Mouse (Mus musculus) kidney, adult 2 months (tissue): ENCODE measurements around the gene Rbp7. TPM values are rescaled to one million over a fixed set of nuclear protein-coding genes. Genes with fewer than 3 reads are reported as not detected.

Source experiments
- DNase-seq: peaks from one replicate; pipeline ENCODE4 v3.0.0; 2021
- H3K27ac ChIP-seq: fragments of 200-500 bp; 2 replicates; pipeline ENCODE4 v1.5.1; 2012; ENCODE audit warnings: low read depth, low read length, control low read depth, inconsistent platforms; ENCODE audit not compliant: insufficient read depth
- H3K27me3 ChIP-seq: fragments of 200-500 bp; replicated peaks from 2 replicates; pipeline ENCODE4 v1.6.1; 2012; ENCODE audit warnings: mild to moderate bottlenecking, moderate library complexity, low read length, inconsistent platforms; ENCODE audit not compliant: control insufficient read depth, insufficient read depth
- H3K36me3 ChIP-seq: fragments of 200-500 bp; 2 replicates; pipeline ENCODE4 v1.6.1; 2012; ENCODE audit warnings: mild to moderate bottlenecking, moderate library complexity, low read length, inconsistent platforms; ENCODE audit not compliant: control insufficient read depth, insufficient read depth
- H3K4me1 ChIP-seq: fragments of 200-500 bp; 2 replicates; pipeline ENCODE4 v1.6.1; 2011; ENCODE audit warnings: low read length; ENCODE audit not compliant: control insufficient read depth, insufficient read depth
- H3K4me3 ChIP-seq: fragments of 200-500 bp; 2 replicates; pipeline ENCODE4 v1.5.1; 2011; ENCODE audit warnings: mild to moderate bottlenecking, low read depth, low read length, control low read depth; ENCODE audit not compliant: insufficient read depth
- CTCF ChIP-seq: fragments of 200-500 bp; conservative IDR thresholded peaks from 2 replicates; pipeline ENCODE4 v1.5.1; 2011; ENCODE audit warnings: low read depth, mild to moderate bottlenecking, control low read depth, low read length, moderate library complexity, mixed read lengths; ENCODE audit not compliant: insufficient read depth, insufficient read length
- POLR2A ChIP-seq: fragments of 200-500 bp; IDR thresholded peaks from one replicate; pipeline ENCODE4 v1.6.1; 2011; ENCODE audit warnings: low read depth, low read length, control low read depth
- WGBS: fragments of 180-500 bp; shearing (Covaris S2); methylation state at CpG from one replicate; pipeline ENCODE4 v1.1.7; 2018; 5-methylcytosine and 5-hydroxymethylcytosine counted together
- polyA plus RNA-seq: library from polyadenylated mRNA; depleted of rRNA; stranded (reverse); fragments of >200 nt; gene quantifications from 2 replicates; pipeline ENCODE4 v1.2.3, GENCODE M21; 2012

The Rbp7 gene
- polyA plus RNA-seq, 1 experiment, result 2.9 TPM

GRCm38 (mm10) chr4:149454263-149454662 lies 515 bp downstream of the Rbp7 start:
- DNase-seq, result peak; percentile 38
- WGBS, result 77% methylated on average over 17 of the region's 17 CpGs

GRCm38 (mm10) chr4:149453656-149454055 lies 1.1 kb downstream of the Rbp7 start:
- WGBS, result 84% methylated on average over 4 of the region's 4 CpGs
- TF ChIP-seq POLR2A, result no peak
- peak; percentile 60 for TF ChIP-seq CTCF
- Histone ChIP-seq H3K4me3 (no peak overlapping the region), H3K4me1 (no peaks in the 10 kb centered on the region), H3K27me3 (no peaks in the 10 kb centered on the region), H3K36me3 (no peaks in the 10 kb centered on the region), H3K27ac (no peak overlapping the region)
- peak; percentile 54 for DNase-seq

More at GRCm38 (mm10) chr4:149454263-149454662, 515 bp downstream of the Rbp7 start:
- no peaks in the 10 kb centered on the region for H3K36me3 ChIP-seq
- no peaks in the 10 kb centered on the region for H3K27me3 ChIP-seq
- TF ChIP-seq CTCF (no peak), POLR2A (no peak)
- H3K4me1 ChIP-seq, result no peaks in the 10 kb centered on the region
- H3K4me3 ChIP-seq, result no peak overlapping the region
- no peak overlapping the region for H3K27ac ChIP-seq

GRCm38 (mm10) chr4:149450636-149451035 lies 4.1 kb downstream of the Rbp7 start:
- WGBS, result 88% methylated on average over 3 of the region's 3 CpGs
- H3K27ac ChIP-seq, result no peak overlapping the region
- H3K4me1 ChIP-seq, result 0 out of 2 replicates have a peak, but pooled peaks cover 3% of the 10 kb centered on the region
- no peak for DNase-seq
- no peaks in the 10 kb centered on the region for H3K36me3 ChIP-seq
- H3K27me3 ChIP-seq, result no peaks in the 10 kb centered on the region
- TF ChIP-seq CTCF (no peak), POLR2A (no peak)
- H3K4me3 ChIP-seq, result no peak overlapping the region

GRCm38 (mm10) chr4:149446309-149446708 lies 8.5 kb downstream of the Rbp7 start:
- 82% methylated on average over 1 of the region's 1 CpGs for whole genome bisulfite sequencing
- H3K27ac ChIP-seq, result no peak overlapping the region
- H3K4me3 ChIP-seq, result no peak overlapping the region

GRCm38 (mm10) chr4:149445868-149446267 lies 8.9 kb downstream of the Rbp7 start:
- 0 out of 2 replicates have a peak, but pooled peaks cover 3% of the 10 kb centered on the region for H3K4me1 ChIP-seq
- no peak overlapping the region for H3K4me3 ChIP-seq
- DNase-seq, result peak; percentile 30
- TF ChIP-seq POLR2A (no peak), CTCF (no peak)
- H3K36me3 ChIP-seq, result no peaks in the 10 kb centered on the region
- H3K27me3 ChIP-seq, result no peaks in the 10 kb centered on the region
- H3K27ac ChIP-seq, result no peak overlapping the region
- WGBS, result 18% methylated on average over 11 of the region's 11 CpGs

More at GRCm38 (mm10) chr4:149446309-149446708, 8.5 kb downstream of the Rbp7 start:
- Histone ChIP-seq H3K27me3 (no peaks in the 10 kb centered on the region), H3K36me3 (no peaks in the 10 kb centered on the region), H3K4me1 (0 out of 2 replicates have a peak, but pooled peaks cover 3% of the 10 kb centered on the region)
- no peak for DNase-seq
- TF ChIP-seq CTCF (no peak), POLR2A (no peak)

GRCm38 (mm10) chr4:149444964-149445701 lies 9.6 kb downstream of the Rbp7 start:
- DNase-seq, result peak; percentile 94
- no peaks in the 10 kb centered on the region for H3K27me3 ChIP-seq
- whole genome bisulfite sequencing, result 1% methylated on average over 36 of the region's 36 CpGs
- peaks cover 6% of the 10 kb centered on the region; the same call in 1 of the 2 replicates for H3K4me1 ChIP-seq
- no peak overlapping the region for H3K27ac ChIP-seq
- 0 out of 2 replicates have a peak overlapping the region, but pooled peaks have one; percentile 1 for H3K4me3 ChIP-seq
- no peaks in the 10 kb centered on the region for H3K36me3 ChIP-seq
- TF ChIP-seq CTCF, result peak; percentile 89
- TF ChIP-seq POLR2A, result no peak

- no peak overlapping the region for H3K27ac ChIP-seq
- peaks cover 7% of the 10 kb centered on the region; the same call in 1 of the 2 replicates for H3K4me1 ChIP-seq
- no peaks in the 10 kb centered on the region for H3K36me3 ChIP-seq
- DNase-seq, result no peak
- 54% methylated on average over 1 of the region's 1 CpGs for WGBS
- TF ChIP-seq POLR2A (no peak), CTCF (no peak)
- H3K27me3 ChIP-seq, result no peaks in the 10 kb centered on the region
- H3K4me3 ChIP-seq, result no peak overlapping the region
Measured at GRCm38 (mm10) chr4:149444465-149444864, 10.3 kb downstream of the Rbp7 start.
